Mouse (Mus musculus): ENCODE data around the gene Babam2.
"Not testable (repeated sequence)": the region's sequence is repeated elsewhere in the genome, so short reads cannot be mapped to it uniquely, and the experiment has no call there.

The Babam2 gene

GRCm38 (mm10) chr5:31781624-31782023 is 84.1 kb downstream of the Babam2 start:
- no peak for DNase-seq (ENCODE audit: low spot score in 2 of 2)

- no peak for DNase-seq (ENCODE audit: low spot score in 2 of 2)
These were observed 89.7 kb downstream of the Babam2 start for GRCm38 (mm10) chr5:31787201-31787600.

- DNase-seq (ENCODE audit: low spot score in 2 of 2), result no peak
These were observed 90.1 kb downstream of the Babam2 start for GRCm38 (mm10) chr5:31787622-31788021.

- no peak for DNase-seq (ENCODE audit: low spot score in 2 of 2)
These were observed 94.9 kb downstream of the Babam2 start for GRCm38 (mm10) chr5:31792338-31792737.

- no peak for DNase-seq (ENCODE audit: low spot score in 2 of 2)
These were observed 95.4 kb downstream of the Babam2 start for GRCm38 (mm10) chr5:31792863-31793262.

GRCm38 (mm10) chr5:31795414-31795813 is 97.9 kb downstream of the Babam2 start:
- no peak for DNase-seq (ENCODE audit: low spot score in 2 of 2)

- no peak for DNase-seq (ENCODE audit: low spot score in 2 of 2)
These were observed 99.5 kb downstream of the Babam2 start for GRCm38 (mm10) chr5:31796979-31797378.

- not testable (repeated sequence) for DNase-seq (ENCODE audit: low spot score in 2 of 2)
These were observed 106.7 kb downstream of the Babam2 start for GRCm38 (mm10) chr5:31804211-31804610.

GRCm38 (mm10) chr5:31804751-31805150 is 107.3 kb downstream of the Babam2 start:
- no peak for DNase-seq (ENCODE audit: low spot score in 2 of 2)

GRCm38 (mm10) chr5:31807312-31807711 is 109.8 kb downstream of the Babam2 start:
- no peak for DNase-seq (ENCODE audit: low spot score in 2 of 2)

- DNase-seq (ENCODE audit: low spot score in 2 of 2), result peak in 1 of 2 experiments; percentile 28
These were observed 110.8 kb downstream of the Babam2 start for GRCm38 (mm10) chr5:31808271-31808670.

GRCm38 (mm10) chr5:31810796-31811662 is 113.5 kb downstream of the Babam2 start:
- peak in 1 of 2 experiments; percentile 36 for DNase-seq (ENCODE audit: low spot score in 2 of 2)

- DNase-seq (ENCODE audit: low spot score in 2 of 2), result no peak
These were observed 114.1 kb downstream of the Babam2 start for GRCm38 (mm10) chr5:31811663-31812001.

- no peak for DNase-seq (ENCODE audit: low spot score in 2 of 2)
These were observed 115.7 kb downstream of the Babam2 start for GRCm38 (mm10) chr5:31813156-31813675.

GRCm38 (mm10) chr5:31814068-31814467 is 116.6 kb downstream of the Babam2 start:
- DNase-seq (ENCODE audit: low spot score in 2 of 2), result no peak

GRCm38 (mm10) chr5:31815129-31815528 is 117.6 kb downstream of the Babam2 start:
- DNase-seq (ENCODE audit: low spot score in 2 of 2), result no peak

GRCm38 (mm10) chr5:31816082-31816481 is 118.6 kb downstream of the Babam2 start:
- DNase-seq (ENCODE audit: low spot score in 2 of 2), result no peak

- no peak for DNase-seq (ENCODE audit: low spot score in 2 of 2)
These were observed 123.3 kb downstream of the Babam2 start for GRCm38 (mm10) chr5:31820801-31821200.

GRCm38 (mm10) chr5:31821204-31821603 is 123.7 kb downstream of the Babam2 start:
- no peak for DNase-seq (ENCODE audit: low spot score in 2 of 2)

GRCm38 (mm10) chr5:31823673-31824072 is 126.2 kb downstream of the Babam2 start:
- no peak for DNase-seq (ENCODE audit: low spot score in 2 of 2)

- DNase-seq (ENCODE audit: low spot score in 2 of 2), result no peak
These were observed 126.6 kb downstream of the Babam2 start for GRCm38 (mm10) chr5:31824126-31824525.

GRCm38 (mm10) chr5:31827304-31827703 is 129.8 kb downstream of the Babam2 start:
- DNase-seq (ENCODE audit: low spot score in 2 of 2), result no peak

- no peak for DNase-seq (ENCODE audit: low spot score in 2 of 2)
These were observed 130.4 kb downstream of the Babam2 start for GRCm38 (mm10) chr5:31827896-31828295.
